Mouse (Mus musculus) cerebellum, postnatal 14 days (tissue): ENCODE measurements around the gene Pdlim5.
"Not testable (repeated sequence)": the region's sequence is repeated elsewhere in the genome, so short reads cannot be mapped to it uniquely, and the experiment has no call there.

Experiments used
- DNase-seq, 2 experiments: peaks; one replicate each; pipeline ENCODE4 v3.0.0; 2021; ENCODE audit warnings: mixed read lengths in 2 of 2

Pdlim5 gene

DNA sequence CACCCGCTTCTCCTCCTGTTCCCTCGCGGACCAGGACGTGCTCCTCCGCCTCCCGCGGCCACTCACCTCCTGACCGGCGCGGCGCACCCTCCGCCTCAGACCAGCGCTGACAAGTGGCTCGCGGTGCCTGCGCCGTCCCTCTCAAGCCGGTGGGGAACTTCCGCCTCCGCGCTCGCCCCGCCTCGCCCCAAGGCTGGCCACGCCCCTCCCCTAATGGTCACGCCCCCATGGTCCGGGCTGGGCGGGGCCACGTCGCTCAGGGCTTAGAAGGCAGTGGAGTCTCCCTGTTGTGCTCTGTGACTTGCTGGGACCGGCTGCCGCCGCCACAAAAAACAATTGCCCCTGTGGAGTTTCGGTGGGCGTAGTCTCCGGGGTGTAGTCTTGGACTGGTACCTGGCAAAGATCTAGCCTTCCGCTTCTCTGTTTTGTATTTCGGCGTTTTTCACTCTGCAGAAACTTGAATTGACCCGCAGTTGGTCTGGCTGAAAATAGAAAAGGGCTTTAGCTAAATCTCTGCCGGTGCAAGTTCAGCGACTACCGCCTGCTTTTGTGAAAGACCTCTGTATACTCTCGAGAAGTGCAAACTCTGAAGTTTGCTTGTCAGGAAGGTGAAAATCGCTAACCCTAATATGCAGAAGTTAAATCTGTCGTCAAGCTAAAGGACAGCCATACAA lies at the start of gene Pdlim5:
TSS of gene Pdlim5 (minus strand) at position 177 of the 674 bp plus-strand sequence.
- peak; percentile 87 to 88 for DNase-seq

DNA sequence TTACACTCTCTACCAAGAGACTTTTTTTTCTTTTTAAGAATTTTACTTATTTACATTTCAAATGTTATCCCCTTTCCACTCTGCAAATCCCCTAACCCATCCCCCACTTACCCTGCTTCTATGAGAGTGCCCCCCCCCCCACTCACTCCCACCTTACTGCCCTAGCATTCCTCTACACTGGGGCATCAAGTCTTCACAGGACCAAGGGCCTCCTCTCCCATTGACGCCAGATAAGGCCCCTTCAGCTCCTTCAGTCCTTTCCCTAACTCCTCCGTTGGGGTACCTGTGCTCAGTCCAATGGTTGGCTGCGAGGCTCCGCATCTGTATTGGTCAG lies 48.2 kb upstream of the Pdlim5 start:
- peak in 1 of 2 experiments; percentile 3 for DNase-seq

DNA sequence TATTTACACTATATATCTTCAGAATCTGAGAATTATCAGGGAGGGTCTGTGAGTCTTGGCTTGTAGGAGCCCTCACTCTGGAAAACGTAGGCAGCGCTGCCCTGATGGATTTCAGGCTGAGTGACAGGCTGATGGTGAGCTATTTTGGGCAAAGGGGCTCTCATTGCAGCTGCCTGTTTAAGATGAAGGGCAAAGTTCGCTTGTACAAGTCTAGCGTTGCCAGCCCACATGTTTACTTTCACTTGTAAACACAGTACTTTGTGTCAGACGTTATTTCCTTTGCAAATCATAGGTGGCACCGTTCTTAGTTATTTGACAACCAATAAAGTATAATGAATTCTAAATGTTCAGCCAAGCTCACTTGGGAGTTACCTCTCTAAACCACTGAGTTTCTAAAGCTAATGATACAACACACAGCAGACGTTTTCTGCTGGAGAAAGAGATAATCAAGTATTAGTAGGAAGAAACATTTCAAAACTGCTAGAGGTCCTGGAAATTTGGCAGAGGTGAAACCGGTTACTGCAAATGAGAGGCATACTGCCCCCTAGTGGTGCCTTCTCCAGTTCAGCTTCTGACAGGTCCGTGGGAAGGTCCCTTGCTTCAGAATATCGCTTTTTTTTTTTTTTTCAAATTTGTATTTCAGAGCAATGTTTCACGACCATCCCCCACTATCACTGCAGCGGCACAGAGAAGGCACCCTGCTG lies 47.7 kb upstream of the Pdlim5 start:
- DNase-seq: peak; percentile 95 to 98

GRCm38 (mm10) chr3:142442161-142442560 lies 46.7 kb upstream of the Pdlim5 start:
- DNase-seq: no peak

- no peak for DNase-seq
Measured at GRCm38 (mm10) chr3:142441142-142441541, 45.6 kb upstream of the Pdlim5 start.

DNA sequence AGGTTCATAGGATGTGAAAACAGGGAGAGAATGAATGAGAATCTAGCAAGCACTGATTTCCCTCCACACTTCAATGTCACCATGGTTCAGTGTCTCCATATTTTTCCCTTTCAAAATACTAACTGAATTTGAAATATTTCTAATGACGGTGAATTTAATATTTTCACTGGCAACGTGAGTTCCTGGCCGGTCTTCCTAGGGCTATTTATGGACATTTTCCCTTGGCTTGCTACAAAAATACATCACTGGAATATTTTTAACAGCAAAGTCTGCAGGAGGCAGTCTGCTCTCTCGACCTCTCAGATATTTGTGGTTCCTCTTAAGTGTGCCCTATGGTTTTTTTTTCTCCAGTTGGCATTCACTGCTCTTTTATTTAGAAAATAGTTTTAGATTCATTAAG lies 44.7 kb upstream of the Pdlim5 start:
- no peak for DNase-seq

GRCm38 (mm10) chr3:142439591-142440093 lies 44.1 kb upstream of the Pdlim5 start:
- DNase-seq: no peak

- DNase-seq: not testable (repeated sequence)
Measured at GRCm38 (mm10) chr3:142438630-142439029, 43.1 kb upstream of the Pdlim5 start.

- no peak for DNase-seq
Measured at GRCm38 (mm10) chr3:142436824-142437223, 41.3 kb upstream of the Pdlim5 start.

GRCm38 (mm10) chr3:142436212-142436611 lies 40.7 kb upstream of the Pdlim5 start:
- no peak for DNase-seq

DNA sequence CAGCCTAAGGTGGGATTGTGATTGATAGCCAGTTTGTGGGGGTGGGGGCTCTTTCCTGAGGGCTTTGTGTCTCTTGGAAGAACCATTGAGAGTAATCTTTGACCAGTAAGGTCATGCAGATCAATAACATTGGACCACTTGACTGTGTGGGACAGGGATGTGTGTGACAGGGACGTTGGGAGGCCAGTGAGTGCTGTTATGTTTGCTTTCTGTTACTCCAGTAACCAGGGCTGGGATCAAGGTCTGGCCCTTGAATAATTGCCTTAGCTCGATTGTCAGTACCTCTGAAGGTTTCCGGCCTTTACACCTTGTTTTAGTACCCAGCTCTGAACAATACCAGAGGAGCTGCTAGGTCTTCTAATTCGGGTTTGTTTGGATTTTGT lies 39.3 kb upstream of the Pdlim5 start:
- no peak for DNase-seq

GRCm38 (mm10) chr3:142434127-142434785 lies 38.8 kb upstream of the Pdlim5 start:
- no peak for DNase-seq

- no peak for DNase-seq
Measured at GRCm38 (mm10) chr3:142431481-142431880, 36.0 kb upstream of the Pdlim5 start.

DNA sequence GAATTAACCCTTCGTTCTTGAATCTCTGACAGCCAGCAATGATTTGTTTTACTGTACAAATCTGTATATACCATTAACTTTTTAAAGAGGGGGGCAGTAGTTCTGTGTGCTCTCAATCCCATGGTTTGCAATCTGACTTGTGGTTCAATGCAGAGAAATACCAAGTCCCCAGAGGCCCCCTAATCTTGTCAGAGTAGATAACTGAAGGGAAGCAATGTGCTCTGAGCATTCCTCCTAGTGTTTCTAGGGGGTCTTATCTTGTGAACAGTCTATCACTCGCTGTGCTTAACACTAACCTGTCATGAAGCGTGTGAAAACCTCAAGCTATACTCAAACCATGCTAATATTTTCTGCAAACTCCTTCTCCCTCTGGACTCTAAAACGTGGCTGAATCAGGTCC lies 34.6 kb upstream of the Pdlim5 start:
- no peak for DNase-seq

DNA sequence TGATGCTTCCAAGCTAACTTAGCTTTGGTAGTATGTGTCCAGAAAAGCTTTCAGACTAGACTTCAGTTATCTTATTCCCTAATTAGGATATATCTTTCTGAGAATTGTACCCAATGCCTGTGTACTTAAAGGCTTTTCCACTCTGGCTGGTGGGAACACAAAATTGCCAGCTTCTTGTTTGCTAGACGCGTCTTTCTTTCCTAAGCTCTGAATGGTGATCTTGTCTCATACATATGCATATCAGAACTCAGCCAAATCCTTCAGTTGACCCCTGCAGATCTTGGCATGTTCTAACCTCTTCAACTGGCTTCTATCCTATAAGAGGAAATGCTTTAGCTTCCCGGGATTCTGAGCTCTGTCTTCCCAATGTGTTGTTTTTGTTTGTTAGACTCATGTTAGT lies 31.3 kb upstream of the Pdlim5 start:
- DNase-seq: peak; percentile 9 to 40

DNA sequence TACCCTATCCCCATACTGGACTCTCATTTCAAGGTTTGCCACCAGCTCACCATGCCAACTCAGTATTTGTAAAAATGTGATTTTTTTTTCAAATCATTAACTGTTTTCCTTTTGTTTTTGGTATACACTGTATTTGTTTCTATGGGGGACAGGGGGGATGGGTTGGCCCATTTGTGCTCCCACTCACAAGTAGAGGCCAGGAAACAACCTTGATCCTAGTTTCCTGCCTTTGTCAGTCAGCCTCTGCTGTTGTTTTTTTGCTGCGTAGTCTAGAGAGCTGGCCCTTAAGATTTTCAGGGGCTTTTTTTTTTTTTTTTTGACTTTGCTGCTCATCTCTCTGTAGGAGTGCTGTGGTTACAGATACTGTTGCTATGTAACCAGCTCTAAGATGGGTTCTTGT lies 28.6 kb upstream of the Pdlim5 start:
- no peak for DNase-seq

DNA sequence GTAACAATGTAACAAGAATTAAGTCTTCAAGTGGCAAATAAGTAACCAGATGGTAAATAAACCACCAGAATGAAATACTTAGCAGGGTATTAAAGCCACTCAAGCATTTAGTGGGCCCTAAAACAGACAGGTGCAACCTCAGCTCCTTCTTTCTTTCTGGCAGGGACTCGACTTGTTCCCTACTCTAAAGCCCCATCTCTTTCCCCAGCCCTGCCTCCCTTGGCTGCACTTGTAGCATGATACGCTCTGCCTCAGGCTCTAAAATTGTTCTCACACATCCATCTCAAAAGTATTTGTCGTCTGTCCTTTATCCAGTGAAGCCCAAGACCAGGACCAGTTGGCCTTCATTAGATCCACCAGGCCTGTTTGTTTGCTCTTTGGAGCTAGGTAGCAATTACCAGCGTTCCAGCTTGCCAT lies 28.0 kb upstream of the Pdlim5 start:
- DNase-seq: no peak

- DNase-seq: peak; percentile 57 to 63
Measured at GRCm38 (mm10) chr3:142422229-142422628, 26.7 kb upstream of the Pdlim5 start.

GRCm38 (mm10) chr3:142421470-142421869 lies 26.0 kb upstream of the Pdlim5 start:
- peak; percentile 16 to 32 for DNase-seq

DNA sequence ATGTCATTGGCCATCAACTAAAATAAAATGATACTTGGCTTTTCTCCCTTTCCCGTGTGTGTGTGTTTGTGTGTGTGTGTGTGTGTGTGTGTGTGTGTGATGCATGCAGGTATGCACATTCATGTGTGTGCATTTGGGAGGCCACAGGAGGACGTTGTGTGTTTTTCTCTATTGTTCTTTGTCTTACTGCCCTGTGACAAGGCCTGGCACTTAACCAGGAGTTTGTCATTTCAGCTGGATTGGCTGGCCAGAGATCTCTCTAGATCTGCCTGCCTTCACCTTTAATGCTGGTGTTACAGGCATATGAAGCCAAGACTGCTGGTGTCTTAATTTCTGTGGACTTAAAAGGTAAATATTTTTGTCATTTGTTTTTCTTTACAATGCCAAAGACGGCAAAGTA lies 22.5 kb upstream of the Pdlim5 start:
- DNase-seq: no peak

GRCm38 (mm10) chr3:142413345-142413885 lies 17.9 kb upstream of the Pdlim5 start:
- DNase-seq: no peak

- DNase-seq: no peak
Measured at GRCm38 (mm10) chr3:142410930-142411329, 15.4 kb upstream of the Pdlim5 start.

- peak; percentile 13 to 19 for DNase-seq
Measured at GRCm38 (mm10) chr3:142394796-142395508, 544 bp downstream of the Pdlim5 start.
